Mouse (Mus musculus) thymus, adult 2 months (tissue): ENCODE results near the gene Qrfpr.

Experiments
- CTCF ChIP-seq: fragments of 200-500 bp; IDR thresholded peaks from 2 replicates; pipeline ENCODE4 v1.5.1; 2012; ENCODE audit warnings: mild to moderate bottlenecking, control low read depth, low read length, moderate library complexity, borderline replicate concordance; ENCODE audit not compliant: control insufficient read depth, poor library complexity, insufficient read depth; ENCODE audit errors: extremely low read depth
- POLR2A ChIP-seq: fragments of 200-500 bp; IDR thresholded peaks from 2 replicates; pipeline ENCODE4 v1.6.1; 2012; ENCODE audit warnings: mild to moderate bottlenecking, low read length, control low read depth, moderate library complexity; ENCODE audit not compliant: control insufficient read depth, poor library complexity, insufficient read depth; ENCODE audit errors: extremely low read depth

DNA sequence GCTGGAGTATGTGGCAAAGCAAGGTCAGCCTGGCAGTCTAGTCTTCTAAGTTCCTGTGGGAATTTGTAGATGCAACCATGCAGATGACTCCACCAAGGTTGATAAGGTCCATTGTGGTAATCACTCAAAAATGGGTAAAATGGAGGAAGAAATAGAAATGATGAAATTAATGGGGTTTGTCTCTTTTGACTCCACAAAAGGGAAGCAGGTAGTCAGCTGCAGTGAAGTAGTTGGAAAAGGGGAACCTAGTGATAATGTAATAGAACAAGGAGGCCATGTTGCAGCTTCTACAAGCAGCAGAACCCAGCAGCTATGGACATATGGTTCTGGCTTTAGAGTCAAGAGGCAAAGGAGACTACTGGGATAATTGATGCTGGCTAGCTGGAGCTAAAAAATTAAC, 86.0 kb downstream of the Qrfpr start:
- no peak for TF ChIP-seq CTCF
- TF ChIP-seq POLR2A, result no peak
